Mouse (Mus musculus): ENCODE data around the gene Alkbh7.

DNA sequence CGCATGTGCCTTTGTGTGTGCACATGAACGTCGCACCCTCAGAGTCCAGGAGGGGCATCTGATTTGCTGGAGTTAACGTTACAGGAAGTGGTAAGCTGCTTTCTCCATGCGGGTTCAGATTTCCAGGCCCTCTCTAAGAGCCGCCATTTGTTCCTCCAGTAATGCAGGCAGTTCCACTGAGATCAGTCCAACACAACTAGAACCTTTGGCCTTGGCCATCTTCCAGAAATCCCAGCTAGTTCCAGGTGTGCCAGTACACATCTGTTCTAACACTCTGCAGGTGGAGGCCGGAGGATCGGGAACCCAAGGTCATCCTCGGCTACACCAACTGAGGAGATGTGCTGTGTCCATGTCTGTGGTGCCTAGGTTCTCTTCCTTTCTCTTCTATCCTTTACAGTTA, 12.3 kb upstream of the Alkbh7 start:
- TF ChIP-seq CTCF (conservative IDR thresholded peaks at IDR 0.05 in 1 of 2, IDR thresholded peaks at IDR 0.05 in 1 of 2; ENCODE audit: low read depth in 2 of 2, low read length in 2 of 2) (no peak), POLR2A (IDR thresholded peaks at IDR 0.05; ENCODE audit: low read depth, low read length) (no peak), MAFK (IDR thresholded peaks at IDR 0.05; ENCODE audit: insufficient replicate concordance, low read length) (no peak), TBP (conservative IDR thresholded peaks at IDR 0.05; ENCODE audit: low read depth, low read length) (no peak), RCOR1 (conservative IDR thresholded peaks at IDR 0.05; ENCODE audit: low read depth, low read length) (no peak), POLR2AphosphoS2 (IDR thresholded peaks at IDR 0.05; ENCODE audit: low read depth, low read length) (no peak), E2F4 (IDR thresholded peaks at IDR 0.05; ENCODE audit: insufficient replicate concordance, low read depth, low read length) (no peak), MAZ (IDR thresholded peaks at IDR 0.05; ENCODE audit: low read depth, low read length) (no peak), EP300 (IDR thresholded peaks at IDR 0.05; ENCODE audit: low read length) (no peak), USF1 (IDR thresholded peaks at IDR 0.05; ENCODE audit: low read depth, low read length) (no peak), TCF12 (IDR thresholded peaks at IDR 0.05; ENCODE audit: low read depth, low read length) (no peak), ELF1 (IDR thresholded peaks at IDR 0.05; ENCODE audit: low read depth, low read length) (no peak), SIN3A (IDR thresholded peaks at IDR 0.05; ENCODE audit: low read length) (no peak)
